In genomic region chr11:121743915-121744628, GRCm38 (mm10) we compare ENCODE assay signal across 17 mouse cellular contexts. TPM values are rescaled to one million over a fixed set of nuclear protein-coding genes. Genes with fewer than 3 reads are reported as not detected.
DNase-seq lines count a peak whose midpoint lies in the region; ATAC-seq and TF ChIP-seq lines count a peak whose summit lies in the region.
"Had no signal": no experiment of that assay in that cellular context is flagged by ENCODE, and none has a peak within 500 bp of the region (broad histone marks: within the 10 kb centered on the region; RNA-seq: fewer than 3 reads in every experiment).

No protein-coding gene starts in this region.

- DNase-seq in heart, adult 11 months, result peak; percentile 93
- DNase-seq in heart, adult 8-10 months (ENCODE audit: low spot score), result no peak
- peak; percentile 9 for DNase-seq in lung, postnatal 0 days (ENCODE audit: low spot score)
- no peak for DNase-seq in lung, postnatal 10 days
- peak; percentile 23 for DNase-seq in naive thymus-derived CD4-positive, alpha-beta T cell, adult 2 months (ENCODE audit: low read depth)
- DNase-seq in cerebellum, adult 11-12 months, result no peak
- DNase-seq: kidney, postnatal 36 days; liver, embryonic 13.5 days; right cerebral cortex, adult 18-20 months; thymus, postnatal 36 days had no signal

- H3K4me3 ChIP-seq in lung, postnatal 0 days (ENCODE audit: low read depth, low read length), result no peak overlapping the region
- H3K4me3 ChIP-seq in brown adipose tissue, adult 24 weeks (ENCODE audit: insufficient read depth, low read depth, low read length), result no peak overlapping the region
- H3K4me3 ChIP-seq in forebrain, embryonic 16.5 days (replicated peaks; ENCODE audit: low read length), result no peak overlapping the region
- H3K4me3 ChIP-seq: erythroblast, embryonic 14.5 days; heart, embryonic 12.5 days; liver, embryonic 13.5 days; midbrain, embryonic 12.5 days; neural tube, embryonic 13.5 days had no signal

- H3K27ac ChIP-seq in lung, postnatal 0 days (ENCODE audit: low read length), result no peak overlapping the region
- peak overlapping the region; percentile 81 for H3K27ac ChIP-seq in brown adipose tissue, adult 24 weeks (replicated peaks; ENCODE audit: low read depth, low read length)
- no peak overlapping the region for H3K27ac ChIP-seq in forebrain, embryonic 16.5 days (ENCODE audit: low read length)
- H3K27ac ChIP-seq: hindbrain, embryonic 14.5 days; liver, embryonic 13.5 days; midbrain, embryonic 12.5 days; neural tube, embryonic 13.5 days had no signal

- no peak overlapping the region for H3K9ac ChIP-seq in lung, postnatal 0 days (replicated peaks; ENCODE audit: low read depth)
- H3K9ac ChIP-seq in forebrain, embryonic 16.5 days (replicated peaks; ENCODE audit: low read depth, low read length), result no peak overlapping the region
- H3K9ac ChIP-seq: heart, embryonic 12.5 days; hindbrain, embryonic 14.5 days; liver, embryonic 13.5 days; midbrain, embryonic 12.5 days; neural tube, embryonic 13.5 days had no signal

- H3K4me1 ChIP-seq in lung, postnatal 0 days (ENCODE audit: insufficient read depth, low read depth, low read length), result no peaks in the 10 kb centered on the region
- H3K4me1 ChIP-seq in brown adipose tissue, adult 24 weeks (ENCODE audit: control insufficient read depth, insufficient read depth, insufficient read length, low read length), result peaks cover 6% of the 10 kb centered on the region
- H3K4me1 ChIP-seq in forebrain, embryonic 16.5 days (replicated peaks; ENCODE audit: control insufficient read depth, insufficient read depth, low read length), result no peaks in the 10 kb centered on the region
- H3K4me1 ChIP-seq: heart, embryonic 12.5 days; liver, embryonic 13.5 days; neural tube, embryonic 13.5 days had no signal

- no peaks in the 10 kb centered on the region for H3K36me3 ChIP-seq in lung, postnatal 0 days (ENCODE audit: insufficient read depth, low read length)
- H3K36me3 ChIP-seq in forebrain, embryonic 16.5 days (ENCODE audit: control insufficient read depth, insufficient read depth), result no peaks in the 10 kb centered on the region
- H3K36me3 ChIP-seq: heart, embryonic 12.5 days; liver, embryonic 13.5 days; midbrain, embryonic 12.5 days; neural tube, embryonic 13.5 days had no signal

- no peak for ATAC-seq in lung, postnatal 0 days
- no peak for ATAC-seq in forebrain, embryonic 16.5 days

- no peak for TF ChIP-seq EP300 in lung, postnatal 0 days (IDR thresholded peaks at IDR 0.05)

- H3K9me3 ChIP-seq in lung, postnatal 0 days (ENCODE audit: low read length), result no peaks in the 10 kb centered on the region
- H3K9me3 ChIP-seq in forebrain, embryonic 16.5 days (ENCODE audit: control insufficient read depth, low read length), result no peaks in the 10 kb centered on the region
- H3K9me3 ChIP-seq: heart, embryonic 12.5 days; liver, embryonic 13.5 days; midbrain, embryonic 12.5 days; neural tube, embryonic 13.5 days had no signal

- H3K4me2 ChIP-seq in lung, postnatal 0 days (replicated peaks; ENCODE audit: low read depth, low read length), result no peak overlapping the region
- H3K4me2 ChIP-seq in forebrain, embryonic 16.5 days (ENCODE audit: low read length), result no peak overlapping the region
- H3K4me2 ChIP-seq: heart, embryonic 12.5 days; hindbrain, embryonic 14.5 days; liver, embryonic 13.5 days; midbrain, embryonic 12.5 days; neural tube, embryonic 13.5 days had no signal

- H3K27me3 ChIP-seq in lung, postnatal 0 days (replicated peaks; ENCODE audit: insufficient read depth, low read length), result no peaks in the 10 kb centered on the region
- H3K27me3 ChIP-seq in forebrain, embryonic 16.5 days (replicated peaks; ENCODE audit: control insufficient read depth, insufficient read depth, low read length), result no peaks in the 10 kb centered on the region
- H3K27me3 ChIP-seq: heart, embryonic 12.5 days; liver, embryonic 13.5 days; midbrain, embryonic 12.5 days; neural tube, embryonic 13.5 days had no signal

- peak; percentile 28 for TF ChIP-seq CTCF in lung, postnatal 0 days (IDR thresholded peaks at IDR 0.05)

RNA-seq across cellular contexts. Expression of gene Metrnl, which starts 42.7 kb away (rescaled TPM):
- total RNA-seq in heart, adult 8-10 months (2022), result 10 to 100 TPM; 15.1 to 20.3 (median 19.2) TPM
- 22.3 and 23.6 TPM in 2 replicates for polyA plus RNA-seq in lung, postnatal 0 days (2015; fragmentation: Nextera tagmentation; extraction: Ambion mirVana)
- 7.3 and 12.5 TPM in 2 replicates for polyA plus RNA-seq in brown adipose tissue, adult 24 weeks (2012; ENCODE audit: insufficient read depth, insufficient read length, missing spikeins)
- polyA plus RNA-seq in forebrain, embryonic 16.5 days (2015; fragmentation: Nextera tagmentation; extraction: Ambion mirVana), result 6.0 and 6.3 TPM in 2 replicates

Comparison
In these comparisons a context has a peak if more than half of its experiments do, and no peak if none do; other contexts are left out.
1. DNase-seq: peak in heart, adult 11 months (single experiment), lung, postnatal 0 days (single experiment) and naive thymus-derived CD4-positive, alpha-beta T cell, adult 2 months (single experiment); none in heart, adult 8-10 months (single experiment), lung, postnatal 10 days (single experiment) and cerebellum, adult 11-12 months (single experiment).